Comparison of ENCODE assay signal across 23 mouse cellular contexts in the genomic region with DNA sequence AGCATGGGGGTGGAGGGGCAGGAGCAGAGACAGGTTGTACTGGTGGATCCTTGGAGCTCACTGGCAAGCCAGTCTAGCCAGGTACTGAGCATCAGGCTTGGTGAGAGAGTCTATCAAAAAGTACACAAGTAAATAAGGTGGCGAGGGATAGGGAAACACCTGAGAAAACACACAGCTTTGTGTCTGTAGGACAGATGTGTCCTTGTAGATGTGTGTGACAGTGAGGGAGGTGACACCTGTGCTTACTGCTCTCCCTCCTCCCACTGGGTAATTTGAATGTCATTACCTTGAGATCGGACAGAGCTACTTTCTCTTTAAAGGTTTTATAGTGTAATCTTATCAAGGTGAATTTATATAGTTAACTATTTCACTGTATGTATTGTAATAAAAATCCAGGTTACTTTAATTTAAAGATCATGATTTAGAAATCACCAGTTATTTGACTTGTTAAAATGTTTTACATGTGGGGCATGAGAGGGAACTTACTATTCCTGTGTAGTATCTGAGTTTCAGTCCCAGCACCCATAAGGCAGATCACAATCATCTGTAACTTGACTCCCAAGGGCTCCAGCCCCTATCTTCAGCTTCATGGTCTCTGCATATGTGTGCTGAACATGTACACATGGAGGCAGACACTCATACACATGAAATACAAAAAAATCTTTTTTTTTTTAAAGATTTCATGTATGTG. TPM values are rescaled to one million over a fixed set of nuclear protein-coding genes. Genes with fewer than 3 reads are reported as not detected.
DNase-seq lines count a peak whose midpoint lies in the region; ATAC-seq and TF ChIP-seq lines count a peak whose summit lies in the region.
"Had no signal": no experiment of that assay in that cellular context is flagged by ENCODE, and none has a peak within 500 bp of the region (broad histone marks: within the 10 kb centered on the region; RNA-seq: fewer than 3 reads in every experiment).

No protein-coding gene starts in this region.

- peaks cover 12% of the 10 kb centered on the region; the same call in 1 of the 2 replicates for H3K79me2 ChIP-seq in CH12.LX (replicated peaks; ENCODE audit: control insufficient read depth, extremely low read depth, insufficient read depth, poor library complexity, severe bottlenecking)

- H3K4me1 ChIP-seq in intestine, postnatal 0 days (replicated peaks; ENCODE audit: control insufficient read depth, insufficient read depth, low read length) = no peaks in the 10 kb centered on the region
- no peaks in the 10 kb centered on the region for H3K4me1 ChIP-seq in intestine, embryonic 16.5 days (ENCODE audit: control insufficient read depth, insufficient read depth, low read length)
- H3K4me1 ChIP-seq in midbrain, embryonic 11.5 days (ENCODE audit: control insufficient read depth, insufficient read depth, low read length) = no peaks in the 10 kb centered on the region
- no peaks in the 10 kb centered on the region for H3K4me1 ChIP-seq in midbrain, embryonic 14.5 days (ENCODE audit: control insufficient read depth, insufficient read depth, low read length)
- peaks cover 3 to 37% of the 10 kb centered on the region in 2 experiments for H3K4me1 ChIP-seq in CH12.LX (ENCODE audit: control insufficient read depth in 1 of 2, insufficient read depth in 2 of 2)

- no peak for TF ChIP-seq POLR2A in CH12.LX (IDR thresholded peaks at IDR 0.05; ENCODE audit: low read depth, low read length)

- ATAC-seq in intestine, postnatal 0 days = peak; percentile 49; the same call in 1 of the 2 replicates
- ATAC-seq in intestine, embryonic 16.5 days = no peak
- ATAC-seq in midbrain, embryonic 11.5 days (ENCODE audit: low FRiP score) = no peak
- ATAC-seq in midbrain, embryonic 14.5 days (ENCODE audit: low FRiP score, low TSS enrichment) = no peak
- ATAC-seq: activated CD4-positive, CD25-positive, alpha-beta regulatory T cell, adult 4 months; CD4-positive, CD25-positive, alpha-beta regulatory T cell, adult 4 months; Patski had no signal

- dilution Hi-C loops in CH12.LX (cut with MboI; ENCODE audit: extremely low pct_ligation_motif_present, extremely low pct_unique_long_range_greater_than_20kb, low sequenced_read_pairs) = no loop called here

- peak; percentile 81 for DNase-seq in midbrain, embryonic 11.5 days (ENCODE audit: low spot score, missing footprints)
- DNase-seq in midbrain, embryonic 14.5 days = no peak
- peak; percentile 66 for DNase-seq in A20 (ENCODE audit: low read depth, low spot score)
- DNase-seq in CH12.LX (ENCODE audit: extremely low read depth) = no peak
- no peak for DNase-seq in spleen, postnatal 36 days (ENCODE audit: low spot score in 2 of 2)
- no peak for DNase-seq in heart, adult 11 months
- DNase-seq: adrenal gland, adult 2 months; adrenal gland, adult 8-10 months; adrenal gland, postnatal 10 days; adrenal gland, postnatal 14 days; adrenal gland, postnatal 25 days; adrenal gland, postnatal 36 days; B cell, adult 2 months; cerebellum, adult 11 months; cerebellum, adult 11-12 months; cerebellum, adult 18-20 months; cerebellum, adult 2 months had no signal

- in situ Hi-C loops in CH12.LX (cut with MboI; ENCODE audit: low pct_ligation_motif_present, low pct_unique_long_range_greater_than_20kb, low sequenced_read_pairs) = no loop called here

- H3K4me2 ChIP-seq in intestine, postnatal 0 days (replicated peaks; ENCODE audit: low read depth) = no peak overlapping the region
- no peak overlapping the region for H3K4me2 ChIP-seq in intestine, embryonic 16.5 days (ENCODE audit: low read depth, low read length)
- H3K4me2 ChIP-seq in midbrain, embryonic 11.5 days = no peak overlapping the region
- no peak overlapping the region for H3K4me2 ChIP-seq in midbrain, embryonic 14.5 days (ENCODE audit: low read length)
- H3K4me2 ChIP-seq in CH12.LX (ENCODE audit: insufficient read depth, low read depth, poor library complexity, severe bottlenecking) = peak overlapping the region; percentile 52; the same call in 1 of the 2 replicates

- no peak overlapping the region for H3K9ac ChIP-seq in intestine, postnatal 0 days (ENCODE audit: low read depth, low read length)
- H3K9ac ChIP-seq in intestine, embryonic 16.5 days (ENCODE audit: low read depth, low read length) = no peak overlapping the region
- no peak overlapping the region for H3K9ac ChIP-seq in midbrain, embryonic 11.5 days (ENCODE audit: low read length)
- no peak overlapping the region for H3K9ac ChIP-seq in midbrain, embryonic 14.5 days (replicated peaks; ENCODE audit: low read length)
- H3K9ac ChIP-seq in CH12.LX (ENCODE audit: insufficient read depth, low read depth) = no peak overlapping the region

- no peak overlapping the region for H3K4me3 ChIP-seq in intestine, postnatal 0 days (ENCODE audit: low read depth, low read length)
- H3K4me3 ChIP-seq in intestine, embryonic 16.5 days (ENCODE audit: low read length) = no peak overlapping the region
- H3K4me3 ChIP-seq in midbrain, embryonic 11.5 days (ENCODE audit: low read depth, low read length) = no peak overlapping the region
- H3K4me3 ChIP-seq in midbrain, embryonic 14.5 days (replicated peaks; ENCODE audit: low read depth, low read length) = no peak overlapping the region
- H3K4me3 ChIP-seq in CH12.LX (replicated peaks in 1 of 3; ENCODE audit: low read depth in 2 of 3, low read length in 2 of 3, poor library complexity in 1 of 3) = no peak overlapping the region

- TF ChIP-seq RAD21 in CH12.LX (IDR thresholded peaks at IDR 0.05; ENCODE audit: low read depth, low read length) = no peak

- 56% methylated on average over 2 of the region's 2 CpGs for WGBS in intestine, postnatal 0 days
- WGBS in intestine, embryonic 16.5 days = 70% methylated on average over 2 of the region's 2 CpGs
- WGBS in midbrain, embryonic 11.5 days = 94% methylated on average over 2 of the region's 2 CpGs
- WGBS in midbrain, embryonic 14.5 days = 96% methylated on average over 2 of the region's 2 CpGs

- H3K9me3 ChIP-seq in intestine, postnatal 0 days (ENCODE audit: control insufficient read depth) = no peaks in the 10 kb centered on the region
- no peaks in the 10 kb centered on the region for H3K9me3 ChIP-seq in intestine, embryonic 16.5 days (ENCODE audit: control insufficient read depth, low read length)
- no peaks in the 10 kb centered on the region for H3K9me3 ChIP-seq in midbrain, embryonic 11.5 days (ENCODE audit: control insufficient read depth, low read length)
- H3K9me3 ChIP-seq in midbrain, embryonic 14.5 days (ENCODE audit: control insufficient read depth, low read length) = no peaks in the 10 kb centered on the region
- no peaks in the 10 kb centered on the region for H3K9me3 ChIP-seq in CH12.LX (replicated peaks; ENCODE audit: low read length)
- H3K9me3 ChIP-seq: G1E had no signal

- peaks cover 20% of the 10 kb centered on the region for H3K36me3 ChIP-seq in intestine, postnatal 0 days (ENCODE audit: control insufficient read depth, insufficient read depth)
- no peaks in the 10 kb centered on the region for H3K36me3 ChIP-seq in intestine, embryonic 16.5 days (ENCODE audit: control insufficient read depth, insufficient read depth, low read length)
- no peaks in the 10 kb centered on the region for H3K36me3 ChIP-seq in midbrain, embryonic 11.5 days (ENCODE audit: control insufficient read depth, insufficient read depth, low read length)
- peaks cover 65% of the 10 kb centered on the region for H3K36me3 ChIP-seq in midbrain, embryonic 14.5 days (ENCODE audit: control insufficient read depth, insufficient read depth, low read length)
- peaks cover 37 to 81% of the 10 kb centered on the region in 2 experiments for H3K36me3 ChIP-seq in CH12.LX (replicated peaks in 1 of 2; ENCODE audit: control insufficient read depth in 1 of 2, insufficient read depth in 1 of 2, low read length in 1 of 2)

- no peak for TF ChIP-seq CTCF in intestine, postnatal 0 days (IDR thresholded peaks at IDR 0.05; ENCODE audit: low read depth)
- TF ChIP-seq CTCF in CH12.LX (conservative IDR thresholded peaks at IDR 0.05 in 1 of 2, IDR thresholded peaks at IDR 0.05 in 1 of 2; ENCODE audit: low read depth in 2 of 2, low read length in 2 of 2) = no peak

- no peaks in the 10 kb centered on the region for H3K27me3 ChIP-seq in intestine, postnatal 0 days (replicated peaks; ENCODE audit: control insufficient read depth, insufficient read depth, low read length)
- no peaks in the 10 kb centered on the region for H3K27me3 ChIP-seq in intestine, embryonic 16.5 days (replicated peaks; ENCODE audit: control insufficient read depth, insufficient read depth, low read length)
- H3K27me3 ChIP-seq in midbrain, embryonic 11.5 days (ENCODE audit: control insufficient read depth, insufficient read depth, low read length) = no peaks in the 10 kb centered on the region
- no peaks in the 10 kb centered on the region for H3K27me3 ChIP-seq in midbrain, embryonic 14.5 days (ENCODE audit: control insufficient read depth, insufficient read depth, low read length)
- no peaks in the 10 kb centered on the region for H3K27me3 ChIP-seq in CH12.LX (replicated peaks)
- H3K27me3 ChIP-seq: Patski had no signal

- 0 out of 2 replicates have a peak, but pooled peaks have one; percentile 10 for TF ChIP-seq EP300 in CH12.LX (IDR thresholded peaks at IDR 0.05; ENCODE audit: low read length)

- no peak overlapping the region for H3K27ac ChIP-seq in intestine, postnatal 0 days (ENCODE audit: low read depth, low read length)
- H3K27ac ChIP-seq in intestine, embryonic 16.5 days (ENCODE audit: low read length) = no peak overlapping the region
- no peak overlapping the region for H3K27ac ChIP-seq in midbrain, embryonic 11.5 days (ENCODE audit: low read depth, low read length)
- no peak overlapping the region for H3K27ac ChIP-seq in midbrain, embryonic 14.5 days (replicated peaks; ENCODE audit: low read depth, low read length)
- no peak overlapping the region for H3K27ac ChIP-seq in CH12.LX (ENCODE audit: insufficient read depth, low read depth)

RNA-seq across cellular contexts. Expression of gene Lrch3, which starts 12.4 kb away (rescaled TPM):
- 7.8 and 8.4 TPM in 2 replicates for polyA plus RNA-seq in intestine, postnatal 0 days (2015; fragmentation: Nextera tagmentation; extraction: Ambion mirVana)
- 10.0 and 11.5 TPM in 2 replicates for polyA plus RNA-seq in intestine, embryonic 16.5 days (2015; fragmentation: Nextera tagmentation; extraction: Ambion mirVana)
- 33.7 and 37.9 TPM in 2 replicates for polyA plus RNA-seq in midbrain, embryonic 11.5 days (2014; fragmentation: Nextera tagmentation; extraction: Ambion mirVana)
- 35.2 and 51.7 TPM in 2 replicates for polyA plus RNA-seq in midbrain, embryonic 14.5 days (2014; fragmentation: Nextera tagmentation; extraction: Ambion mirVana)
- total RNA-seq in CH12.LX (2012; rRNA removed) = 11.4 and 11.9 TPM in 2 replicates
- total RNA-seq in CH12.LX (2014; rRNA removed) = 15.6 and 16.1 TPM in 2 replicates
- 16.6 and 20.7 TPM in 2 replicates for polyA plus RNA-seq in CH12.LX (2012; ENCODE audit: insufficient read length, low read depth)

RNA-seq across cellular contexts. Expression of gene Rubcn, which starts 23.9 kb away (rescaled TPM):
- 8.3 and 8.6 TPM in 2 replicates for polyA plus RNA-seq in intestine, postnatal 0 days (2015; fragmentation: Nextera tagmentation; extraction: Ambion mirVana)
- polyA plus RNA-seq in intestine, embryonic 16.5 days (2015; fragmentation: Nextera tagmentation; extraction: Ambion mirVana) = 15.3 and 16.0 TPM in 2 replicates
- polyA plus RNA-seq in midbrain, embryonic 11.5 days (2014; fragmentation: Nextera tagmentation; extraction: Ambion mirVana) = 13.2 and 14.3 TPM in 2 replicates
- 30.0 TPM in 2 replicates for polyA plus RNA-seq in midbrain, embryonic 14.5 days (2014; fragmentation: Nextera tagmentation; extraction: Ambion mirVana)
- total RNA-seq in CH12.LX (2012; rRNA removed) = 21.0 and 28.0 TPM in 2 replicates
- 38.3 and 40.4 TPM in 2 replicates for total RNA-seq in CH12.LX (2014; rRNA removed)
- polyA plus RNA-seq in CH12.LX (2012; ENCODE audit: insufficient read length, low read depth) = 22.2 and 27.7 TPM in 2 replicates

RNA-seq across cellular contexts. Expression of gene Fyttd1, which starts 24.2 kb away (rescaled TPM):
- 52.7 and 52.8 TPM in 2 replicates for polyA plus RNA-seq in intestine, postnatal 0 days (2015; fragmentation: Nextera tagmentation; extraction: Ambion mirVana)
- 61.9 and 72.3 TPM in 2 replicates for polyA plus RNA-seq in intestine, embryonic 16.5 days (2015; fragmentation: Nextera tagmentation; extraction: Ambion mirVana)
- 130 and 137 TPM in 2 replicates for polyA plus RNA-seq in midbrain, embryonic 11.5 days (2014; fragmentation: Nextera tagmentation; extraction: Ambion mirVana)
- 167 and 171 TPM in 2 replicates for polyA plus RNA-seq in midbrain, embryonic 14.5 days (2014; fragmentation: Nextera tagmentation; extraction: Ambion mirVana)
- total RNA-seq in CH12.LX (2012; rRNA removed) (163 and 168 TPM in 2 replicates), CH12.LX (2014; rRNA removed) (264 and 297 TPM in 2 replicates)
- 148 and 164 TPM in 2 replicates for polyA plus RNA-seq in CH12.LX (2012; ENCODE audit: insufficient read length, low read depth)

Comparison
In these comparisons a context has a peak if more than half of its experiments do, and no peak if none do; other contexts are left out.
1. DNase-seq: peak in midbrain, embryonic 11.5 days (single experiment) and A20 (single experiment); none in midbrain, embryonic 14.5 days (single experiment), CH12.LX (single experiment), spleen, postnatal 36 days (0 of 2) and heart, adult 11 months (single experiment).